Mouse (Mus musculus) macrophage (primary cell): ENCODE data around the gene 9230112D13Rik. TPM values are rescaled to one million over a fixed set of nuclear protein-coding genes. Genes with fewer than 3 reads are reported as not detected.

Experiments
- H3K27ac ChIP-seq: fragments of 350-480 bp; formaldehyde crosslinking; 2 replicates; pipeline ENCODE4 v1.9.0; 2021
- H3K36me3 ChIP-seq: fragments of 350-480 bp; formaldehyde crosslinking; 2 replicates; pipeline ENCODE4 v1.9.0; 2021; ENCODE audit errors: inconsistent target
- H3K4me3 ChIP-seq: fragments of 350-480 bp; formaldehyde crosslinking; 2 replicates; pipeline ENCODE4 v1.9.0; 2021; ENCODE audit errors: inconsistent target
- H3K79me2 ChIP-seq: fragments of 350-480 bp; formaldehyde crosslinking; 2 replicates; pipeline ENCODE4 v1.9.0; 2021; ENCODE audit errors: inconsistent target
- WGBS: methylation state at CpG from one replicate; pipeline ENCODE4 v1.1.7; 2026; ENCODE audit warnings: inconsistent platforms; ENCODE audit not compliant: missing documents; 5-methylcytosine and 5-hydroxymethylcytosine counted together
- polyA plus RNA-seq: library from polyadenylated mRNA; stranded (reverse); fragments of 250-400 nt; gene quantifications from 3 replicates; pipeline ENCODE4 v1.2.4, GENCODE M21; 2018; ENCODE audit warnings: inconsistent platforms

9230112D13Rik gene
- polyA plus RNA-seq, 1 experiment from 2014 or later = not detected

DNA sequence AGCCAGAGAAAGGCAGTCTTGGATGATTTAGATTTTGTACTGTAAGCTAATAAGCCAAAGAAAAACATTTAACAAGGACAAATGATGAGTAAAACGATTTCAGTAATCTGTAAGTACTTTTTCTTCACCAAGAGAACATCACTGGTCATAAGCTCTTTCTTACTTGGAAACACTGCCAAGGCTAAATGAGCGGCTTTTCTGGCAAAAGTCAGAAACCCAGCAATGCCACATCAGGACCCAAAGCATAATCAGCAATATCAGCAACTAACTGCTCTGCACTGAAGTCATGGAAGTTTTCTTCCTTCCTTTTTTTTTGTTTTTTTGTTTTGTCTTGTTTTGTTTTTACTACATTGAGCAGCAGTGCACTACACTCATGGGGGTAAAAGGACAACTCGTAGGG is 25.3 kb downstream of the 9230112D13Rik start:
- no peak overlapping the region for H3K27ac ChIP-seq
- H3K36me3 ChIP-seq = no peaks in the 10 kb centered on the region
- WGBS = 86% methylated on average over 3 of the region's 3 CpGs
- H3K79me2 ChIP-seq = no peaks in the 10 kb centered on the region
- H3K4me3 ChIP-seq = no peak overlapping the region

DNA sequence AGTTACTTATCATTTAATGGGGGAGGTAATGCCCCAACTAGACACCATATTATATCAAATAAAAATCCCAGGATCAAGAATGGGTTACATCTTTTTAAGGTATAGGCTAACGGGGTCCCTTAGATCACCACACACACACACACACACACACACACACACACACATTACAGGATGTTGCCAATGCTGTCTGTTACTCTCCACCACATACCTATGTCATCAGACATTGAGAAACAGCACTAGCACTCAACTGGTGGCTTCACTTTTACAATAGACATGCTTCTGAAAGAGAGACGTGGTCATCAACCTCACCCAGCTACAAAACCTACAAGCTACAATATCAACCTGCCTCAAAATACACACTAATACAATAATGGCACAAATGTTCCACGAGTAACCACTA is 28.9 kb downstream of the 9230112D13Rik start:
- 81% methylated on average over 3 of the region's 3 CpGs for WGBS
- Histone ChIP-seq H3K4me3 (no peak overlapping the region), H3K27ac (no peak overlapping the region), H3K79me2 (no peaks in the 10 kb centered on the region), H3K36me3 (no peaks in the 10 kb centered on the region)

DNA sequence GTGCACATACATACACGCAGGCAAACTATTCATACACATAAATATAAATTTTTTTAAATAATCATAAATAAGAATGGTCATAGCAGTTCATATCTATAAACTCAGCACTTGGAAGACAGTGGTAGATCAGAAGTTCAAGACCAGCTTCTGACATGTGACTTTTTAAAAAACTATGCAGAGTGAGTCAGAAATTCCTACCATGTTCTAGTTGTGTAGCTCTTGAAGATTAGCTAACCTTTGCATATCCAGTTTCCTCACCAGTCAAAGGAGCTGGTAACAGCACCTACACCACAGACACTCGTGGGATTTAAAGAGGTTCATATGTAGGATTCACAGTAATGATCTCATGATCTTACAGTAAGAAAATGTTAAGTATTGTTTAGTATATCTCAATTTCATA is 29.9 kb downstream of the 9230112D13Rik start:
- Histone ChIP-seq H3K36me3 (no peaks in the 10 kb centered on the region), H3K27ac (no peak overlapping the region), H3K79me2 (no peaks in the 10 kb centered on the region), H3K4me3 (no peak overlapping the region)
- WGBS = 89% methylated on average over 2 of the region's 2 CpGs

DNA sequence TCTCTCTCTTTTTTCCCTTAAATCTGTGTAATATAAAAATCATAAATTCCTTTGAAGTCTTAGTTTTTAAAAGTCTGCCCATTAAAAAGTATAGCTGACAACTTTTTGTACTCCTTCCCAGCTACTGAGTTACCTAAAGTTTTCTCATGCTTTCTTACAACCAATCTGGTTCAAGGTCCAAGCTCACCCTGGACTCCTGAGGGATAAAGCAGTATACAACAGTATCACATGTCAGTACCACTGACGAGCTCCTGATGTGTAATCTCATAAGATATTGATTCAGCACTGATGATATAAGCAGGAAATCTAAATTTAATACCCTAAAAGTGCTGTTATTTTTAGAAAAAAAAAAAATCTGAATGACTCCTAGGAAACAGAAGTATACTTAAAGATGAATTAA is 31.6 kb downstream of the 9230112D13Rik start:
- no peak overlapping the region for H3K4me3 ChIP-seq
- no peak overlapping the region for H3K27ac ChIP-seq
- 73% methylated on average over 1 of the region's 1 CpGs for WGBS
- no peaks in the 10 kb centered on the region for H3K36me3 ChIP-seq
- H3K79me2 ChIP-seq = no peaks in the 10 kb centered on the region

DNA sequence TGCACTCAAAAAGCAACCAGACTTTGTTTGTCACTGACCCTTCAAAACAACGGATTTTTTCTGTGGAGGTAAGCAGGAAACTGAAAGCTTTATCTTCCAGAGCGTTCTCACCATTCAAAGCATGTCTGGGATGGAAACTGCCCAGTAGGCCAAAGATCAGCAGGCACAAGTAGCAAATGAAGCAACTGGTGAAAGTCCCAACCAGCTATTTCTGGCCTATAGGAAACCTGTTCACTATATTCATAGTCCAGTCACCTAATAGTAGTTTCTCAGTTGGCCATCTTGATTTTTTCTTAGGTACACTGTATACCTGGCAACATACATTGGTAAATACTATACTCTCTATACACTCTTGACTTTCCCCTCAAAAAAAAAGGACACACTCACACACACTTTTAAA is 32.7 kb downstream of the 9230112D13Rik start:
- no peaks in the 10 kb centered on the region for H3K79me2 ChIP-seq
- no peak overlapping the region for H3K4me3 ChIP-seq
- H3K27ac ChIP-seq = no peak overlapping the region
- WGBS = 89% methylated on average over 2 of the region's 2 CpGs
- H3K36me3 ChIP-seq = no peaks in the 10 kb centered on the region

DNA sequence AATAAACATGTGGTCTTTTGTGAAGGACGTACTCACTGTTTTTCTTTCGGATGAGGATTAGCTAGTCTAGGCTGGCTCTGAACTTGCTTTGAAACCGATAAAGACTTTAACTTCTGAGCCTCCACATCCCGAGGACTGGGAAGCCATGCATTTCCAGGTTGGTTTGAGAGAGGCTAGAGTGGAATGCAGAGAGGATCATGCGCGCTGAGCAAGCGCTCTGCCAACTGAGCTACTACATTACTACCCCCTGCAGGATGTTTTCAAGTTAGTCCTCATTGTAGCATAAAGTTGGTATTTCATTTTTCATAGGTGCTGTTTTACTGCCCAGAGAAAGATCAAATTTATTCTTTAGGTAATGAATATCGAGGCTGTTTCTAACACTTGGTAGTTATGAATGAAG is 36.4 kb downstream of the 9230112D13Rik start:
- 89% methylated on average over 8 of the region's 8 CpGs for WGBS
- Histone ChIP-seq H3K36me3 (no peaks in the 10 kb centered on the region), H3K79me2 (no peaks in the 10 kb centered on the region), H3K4me3 (no peak overlapping the region), H3K27ac (no peak overlapping the region)

DNA sequence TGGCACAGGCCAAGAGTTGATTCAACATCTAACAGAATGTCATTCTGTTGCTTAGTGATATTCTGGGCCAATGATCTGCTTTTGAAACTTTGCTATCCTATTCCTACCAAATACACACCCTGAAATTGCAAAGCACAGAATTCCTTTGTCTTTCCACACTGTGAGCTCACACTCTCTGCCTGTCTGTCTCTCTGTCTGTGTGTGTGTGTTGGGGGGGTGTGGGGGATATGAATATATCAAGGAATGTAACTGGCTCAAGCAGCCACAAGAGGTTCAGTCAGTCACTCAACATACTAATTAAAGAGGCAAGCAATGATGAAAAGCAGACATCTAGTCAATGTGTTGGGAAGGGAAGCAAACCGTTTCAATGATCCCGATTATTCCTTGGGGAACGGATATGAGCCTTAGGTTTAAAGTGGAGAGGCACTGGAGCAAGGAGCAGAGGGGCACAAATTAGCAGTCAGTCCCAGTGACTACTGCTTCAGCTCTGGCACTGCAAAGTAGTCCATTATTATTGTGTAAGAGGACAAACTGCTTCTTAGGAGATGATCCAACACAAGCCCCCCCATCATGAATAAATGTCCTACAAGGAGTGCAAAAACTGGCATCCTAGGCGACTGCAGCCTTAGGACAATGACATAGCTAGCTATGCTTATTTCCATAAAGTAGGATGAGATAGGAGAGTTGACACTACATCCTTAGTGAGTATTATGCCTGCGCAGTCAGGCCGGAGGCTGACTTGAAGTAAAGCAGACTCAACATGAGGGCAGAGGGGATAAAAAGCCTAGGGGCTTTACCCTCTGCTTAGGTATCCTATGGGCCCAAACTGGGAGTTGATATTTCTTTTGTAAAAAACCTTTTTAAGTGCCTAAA is 38.9 kb downstream of the 9230112D13Rik start:
- H3K36me3 ChIP-seq = no peaks in the 10 kb centered on the region
- WGBS = 94% methylated on average over 6 of the region's 6 CpGs
- H3K27ac ChIP-seq = no peak overlapping the region
- no peaks in the 10 kb centered on the region for H3K79me2 ChIP-seq
- no peak overlapping the region for H3K4me3 ChIP-seq

DNA sequence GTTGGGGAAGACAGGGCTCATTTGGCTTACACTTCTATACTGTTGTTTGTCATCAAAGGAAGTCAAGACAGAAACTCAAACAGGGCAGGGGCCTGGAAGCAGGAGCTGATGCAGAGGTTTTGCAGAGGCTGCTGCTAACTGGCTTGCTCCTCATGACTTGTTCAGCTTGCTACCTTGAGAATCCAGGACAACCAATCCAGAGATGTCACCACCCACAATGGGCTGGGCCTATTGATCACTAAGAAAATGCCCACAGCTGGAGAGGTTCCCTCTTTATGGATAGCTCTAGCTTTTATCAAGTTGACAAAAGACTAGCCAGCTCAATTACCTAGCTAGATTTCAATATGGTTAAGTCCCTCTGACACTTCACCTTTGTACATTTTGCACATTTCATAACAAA is 51.0 kb downstream of the 9230112D13Rik start:
- H3K27ac ChIP-seq = no peak overlapping the region
- H3K4me3 ChIP-seq = no peak overlapping the region
- no peaks in the 10 kb centered on the region for H3K36me3 ChIP-seq
- no peaks in the 10 kb centered on the region for H3K79me2 ChIP-seq

DNA sequence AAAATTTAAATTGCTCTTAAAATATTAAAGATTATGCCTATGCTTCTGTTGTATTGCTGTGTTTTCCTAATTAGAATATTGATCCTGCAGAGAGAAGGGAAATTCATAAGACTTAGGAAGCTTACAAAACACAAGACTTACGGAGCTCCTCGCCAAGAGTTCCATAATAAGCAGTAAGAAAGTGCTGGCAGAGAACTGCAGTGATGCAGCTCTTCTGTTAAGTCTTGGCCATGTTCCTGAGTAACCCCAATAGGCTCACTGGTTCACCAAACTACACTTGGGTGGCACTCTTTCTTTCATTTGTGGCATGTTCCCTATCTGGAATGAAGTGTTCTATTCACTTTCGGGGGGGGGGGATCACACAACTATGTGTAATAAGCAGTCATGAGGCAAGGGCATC is 56.3 kb downstream of the 9230112D13Rik start:
- Histone ChIP-seq H3K79me2 (no peaks in the 10 kb centered on the region), H3K4me3 (no peak overlapping the region), H3K36me3 (no peaks in the 10 kb centered on the region), H3K27ac (no peak overlapping the region)
- 89% methylated on average over 3 of the region's 3 CpGs for WGBS

Other genes with a start within 250 kb of the 9230112D13Rik start
- gene Shld2, start 212.3 kb downstream of the 9230112D13Rik start, polyA plus RNA-seq = 5.9 to 7.5 TPM (median 7.1 TPM) in 3 replicates
- 110 to 176 TPM (median 161 TPM) in 3 replicates for gene Glud1, start 212.1 kb downstream of the 9230112D13Rik start, polyA plus RNA-seq
- not detected in 3 replicates for gene Fam25c, start 167.4 kb downstream of the 9230112D13Rik start, polyA plus RNA-seq
- not detected in 3 replicates for gene Sncg, start 148.0 kb downstream of the 9230112D13Rik start, polyA plus RNA-seq
- gene Mmrn2, start 147.3 kb downstream of the 9230112D13Rik start, polyA plus RNA-seq = 0.07 to 0.11 TPM in 2 of 3 replicates, not detected in the other
- gene Bmpr1a, start 19.5 kb downstream of the 9230112D13Rik start, polyA plus RNA-seq = 0.39 to 0.73 TPM (median 0.58 TPM) in 3 replicates
- not detected in 3 replicates for gene Ldb3, start 65.9 kb upstream of the 9230112D13Rik start, polyA plus RNA-seq
- not detected in 3 replicates for gene Opn4, start 77.3 kb upstream of the 9230112D13Rik start, polyA plus RNA-seq
- gene Wapl, start 151.1 kb upstream of the 9230112D13Rik start, polyA plus RNA-seq = 39.9 to 47.6 TPM (median 44.0 TPM) in 3 replicates